Mouse (Mus musculus): ENCODE data around the gene Cul4a.

Gene Cul4a

DNA sequence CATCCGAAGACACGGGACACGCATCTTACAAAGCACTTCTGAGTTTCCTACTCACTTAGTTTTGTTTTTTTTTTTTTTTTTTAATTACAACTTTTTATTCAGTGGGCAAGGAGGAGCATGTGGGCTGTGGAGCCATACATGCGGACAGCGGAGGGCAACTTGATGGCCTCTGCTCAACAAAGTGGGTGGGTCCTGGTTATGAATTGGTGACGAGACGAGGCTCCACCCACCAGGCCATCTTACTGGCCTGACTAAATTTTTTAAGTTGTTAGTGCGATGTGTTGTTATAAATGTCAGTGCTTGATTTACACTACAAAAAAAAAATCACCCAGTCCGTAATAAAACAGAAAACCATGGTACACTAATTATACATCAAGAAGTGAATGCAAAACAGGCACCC is 75.0 kb downstream of the Cul4a start:
- no peak for DNase-seq (ENCODE audit: low spot score)

- DNase-seq (ENCODE audit: low spot score) = no peak
Measured at GRCm38 (mm10) chr8:13180911-13181690, 75.7 kb downstream of the Cul4a start.

- DNase-seq (ENCODE audit: low spot score) = no peak
Measured at GRCm38 (mm10) chr8:13181691-13181976, 76.2 kb downstream of the Cul4a start.

- DNase-seq (ENCODE audit: low spot score) = no peak
Measured at GRCm38 (mm10) chr8:13186819-13187218, 81.4 kb downstream of the Cul4a start.

DNA sequence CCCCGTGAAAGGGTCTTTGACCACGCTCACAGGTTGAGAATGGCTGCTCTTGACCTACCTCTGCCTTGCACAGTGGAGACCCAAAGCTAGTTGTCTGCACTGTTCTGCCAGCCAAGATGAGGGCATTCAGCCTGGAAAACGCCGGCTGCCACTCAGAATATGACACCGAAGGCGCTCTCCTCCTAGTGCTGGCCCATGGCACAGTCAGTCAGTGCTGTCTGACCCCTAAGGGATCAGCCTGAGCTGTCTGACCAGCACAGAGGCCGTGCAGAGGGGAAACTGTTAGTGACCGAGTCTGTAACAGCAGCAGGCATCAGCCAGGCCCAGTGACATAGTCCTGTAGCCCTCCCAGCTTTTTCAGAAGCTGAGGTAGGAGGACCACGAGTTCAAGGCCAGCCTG is 81.8 kb downstream of the Cul4a start:
- no peak for DNase-seq (ENCODE audit: low spot score)

DNA sequence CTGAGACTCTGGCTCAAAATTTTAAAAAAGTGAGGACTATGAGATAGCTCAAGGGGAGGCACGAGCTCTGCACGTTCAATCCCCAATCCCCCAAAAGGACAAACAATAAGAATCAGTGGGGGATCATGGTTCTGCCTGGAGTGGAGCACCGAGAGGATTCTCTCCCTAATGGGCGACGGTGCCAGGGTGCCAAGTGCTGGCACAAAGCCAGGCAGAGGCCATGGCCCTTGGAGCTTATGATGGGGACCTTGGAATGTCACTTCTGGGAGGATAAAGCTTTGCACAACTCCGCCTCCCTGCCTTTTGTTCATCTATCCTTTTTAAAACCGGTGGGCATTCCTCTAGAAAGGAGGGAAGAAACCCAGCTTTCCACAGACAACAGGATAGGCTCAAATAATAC is 82.2 kb downstream of the Cul4a start:
- no peak for DNase-seq (ENCODE audit: low spot score)

GRCm38 (mm10) chr8:13188052-13188555 is 82.7 kb downstream of the Cul4a start:
- no peak for DNase-seq (ENCODE audit: low spot score)

DNA sequence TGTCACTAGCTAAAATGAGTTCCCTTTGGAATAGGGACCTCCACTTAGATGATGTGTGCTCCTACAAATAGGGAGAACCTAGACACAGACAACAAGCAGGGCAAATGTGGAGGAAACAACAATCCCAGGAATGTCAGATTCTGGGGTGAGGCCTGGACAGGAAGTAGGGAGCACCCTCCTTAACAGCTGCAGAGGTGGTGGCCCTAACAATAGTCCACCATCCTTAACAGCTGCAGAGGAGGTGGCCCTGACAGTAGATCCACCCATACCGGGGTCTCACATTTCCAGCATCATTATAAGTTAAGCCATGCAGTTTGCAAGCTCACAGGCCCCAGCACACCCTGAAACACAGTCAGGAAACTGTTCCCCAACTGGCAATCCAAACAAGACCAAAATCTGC is 83.4 kb downstream of the Cul4a start:
- DNase-seq (ENCODE audit: low spot score) = no peak

DNA sequence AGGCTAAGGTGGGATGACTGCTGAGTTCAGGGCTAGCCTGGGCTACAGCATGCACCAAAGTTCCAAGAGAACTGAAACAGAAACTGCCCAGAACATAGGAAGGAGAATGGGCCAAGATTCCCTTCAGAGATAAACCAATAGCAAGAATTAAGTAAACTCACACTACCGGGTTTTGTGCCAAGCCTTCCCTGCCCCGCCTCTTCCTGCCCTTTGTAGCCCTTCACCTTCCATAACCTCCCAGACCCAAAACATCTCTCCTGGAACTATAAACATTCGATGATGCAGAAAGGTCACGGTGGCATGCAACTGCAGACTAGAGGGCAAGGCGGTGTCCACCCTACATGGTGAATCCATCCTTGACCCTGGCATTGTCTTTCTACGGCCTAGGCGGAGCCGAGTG is 84.8 kb downstream of the Cul4a start:
- DNase-seq (ENCODE audit: low spot score) = no peak

GRCm38 (mm10) chr8:13194818-13195217 is 89.4 kb downstream of the Cul4a start:
- DNase-seq (ENCODE audit: low spot score) = no peak

GRCm38 (mm10) chr8:13197493-13197892 is 92.1 kb downstream of the Cul4a start:
- DNase-seq (ENCODE audit: low spot score) = no peak

Measured in ovary, postnatal 14 days (tissue).